Mouse (Mus musculus) testis, adult 2 months (tissue): Measurements from ENCODE around the gene Fat3. TPM values are rescaled to one million over a fixed set of nuclear protein-coding genes. Genes with fewer than 3 reads are reported as not detected.

Experiments used
- H3K27ac ChIP-seq: fragments of 200-500 bp; 2 replicates; pipeline ENCODE4 v1.5.1; 2012; ENCODE audit warnings: low read depth, low read length; ENCODE audit not compliant: control insufficient read depth, insufficient read depth
- H3K27me3 ChIP-seq: fragments of 200-500 bp; 2 replicates; pipeline ENCODE4 v1.6.1; 2012; ENCODE audit warnings: mild to moderate bottlenecking, low read length, moderate library complexity; ENCODE audit not compliant: control insufficient read depth, insufficient read depth
- H3K36me3 ChIP-seq: fragments of 200-500 bp; 2 replicates; pipeline ENCODE4 v1.6.1; 2012; ENCODE audit warnings: mild to moderate bottlenecking, low read length; ENCODE audit not compliant: control insufficient read depth, insufficient read depth
- H3K4me1 ChIP-seq: fragments of 200-500 bp; 2 replicates; pipeline ENCODE4 v1.6.1; 2012; ENCODE audit warnings: low read length; ENCODE audit not compliant: control insufficient read depth, insufficient read depth
- H3K4me3 ChIP-seq: fragments of 200-500 bp; 2 replicates; pipeline ENCODE4 v1.5.1; 2012; ENCODE audit warnings: low read depth, mild to moderate bottlenecking, low read length, moderate library complexity, mixed read lengths; ENCODE audit not compliant: control insufficient read depth
- CTCF ChIP-seq: fragments of 200-500 bp; IDR thresholded peaks from 2 replicates; pipeline ENCODE4 v1.5.1; 2012; ENCODE audit warnings: low read depth, mild to moderate bottlenecking, inconsistent platforms, low read length, moderate library complexity; ENCODE audit not compliant: control insufficient read depth, insufficient read depth, insufficient replicate concordance
- POLR2A ChIP-seq: fragments of 200-500 bp; IDR thresholded peaks from 2 replicates; pipeline ENCODE4 v1.6.1; 2012; ENCODE audit warnings: low read depth, mild to moderate bottlenecking, inconsistent platforms, low read length, moderate library complexity; ENCODE audit not compliant: control insufficient read depth
- polyA plus RNA-seq: library from polyadenylated mRNA; depleted of rRNA; stranded (reverse); fragments of >200 nt; gene quantifications from 2 replicates; pipeline ENCODE4 v1.2.3, GENCODE M21; 2012

Fat3 gene
- polyA plus RNA-seq, 1 experiment, result 1.7 TPM

- H3K36me3 ChIP-seq, result no peaks in the 10 kb centered on the region
- TF ChIP-seq CTCF (no peak), POLR2A (no peak)
- no peaks in the 10 kb centered on the region for H3K4me1 ChIP-seq
- no peak overlapping the region for H3K4me3 ChIP-seq
- no peak overlapping the region for H3K27ac ChIP-seq
- H3K27me3 ChIP-seq, result no peaks in the 10 kb centered on the region
Observed at GRCm38 (mm10) chr9:16343191-16343590, 157.9 kb downstream of the Fat3 start.

- no peak overlapping the region for H3K4me3 ChIP-seq
- H3K27ac ChIP-seq, result no peak overlapping the region
- H3K36me3 ChIP-seq, result no peaks in the 10 kb centered on the region
- no peaks in the 10 kb centered on the region for H3K27me3 ChIP-seq
- no peaks in the 10 kb centered on the region for H3K4me1 ChIP-seq
- no peak for TF ChIP-seq CTCF
- no peak for TF ChIP-seq POLR2A
Observed at GRCm38 (mm10) chr9:16342577-16342976, 158.5 kb downstream of the Fat3 start.

- Histone ChIP-seq H3K27me3 (no peaks in the 10 kb centered on the region), H3K27ac (no peak overlapping the region), H3K4me3 (no peak overlapping the region), H3K4me1 (no peaks in the 10 kb centered on the region), H3K36me3 (no peaks in the 10 kb centered on the region)
- TF ChIP-seq POLR2A, result no peak
- no peak for TF ChIP-seq CTCF
Observed at GRCm38 (mm10) chr9:16330290-16330984, 170.6 kb downstream of the Fat3 start.

GRCm38 (mm10) chr9:16318957-16319356, 182.1 kb downstream of the Fat3 start:
- H3K27ac ChIP-seq, result no peak overlapping the region
- H3K36me3 ChIP-seq, result no peaks in the 10 kb centered on the region
- H3K27me3 ChIP-seq, result no peaks in the 10 kb centered on the region
- no peak overlapping the region for H3K4me3 ChIP-seq
- H3K4me1 ChIP-seq, result no peaks in the 10 kb centered on the region
- TF ChIP-seq POLR2A (no peak), CTCF (no peak)

GRCm38 (mm10) chr9:16312599-16313197, 188.4 kb downstream of the Fat3 start:
- TF ChIP-seq CTCF (no peak), POLR2A (no peak)
- no peak overlapping the region for H3K4me3 ChIP-seq
- H3K36me3 ChIP-seq, result no peaks in the 10 kb centered on the region
- no peaks in the 10 kb centered on the region for H3K4me1 ChIP-seq
- no peak overlapping the region for H3K27ac ChIP-seq
- no peaks in the 10 kb centered on the region for H3K27me3 ChIP-seq

- no peaks in the 10 kb centered on the region for H3K4me1 ChIP-seq
- H3K36me3 ChIP-seq, result no peaks in the 10 kb centered on the region
- H3K27ac ChIP-seq, result no peak overlapping the region
- no peak overlapping the region for H3K4me3 ChIP-seq
- no peaks in the 10 kb centered on the region for H3K27me3 ChIP-seq
- TF ChIP-seq CTCF (no peak), POLR2A (no peak)
Observed at GRCm38 (mm10) chr9:16310855-16311848, 189.9 kb downstream of the Fat3 start.

- TF ChIP-seq POLR2A (no peak), CTCF (no peak)
- Histone ChIP-seq H3K27me3 (no peaks in the 10 kb centered on the region), H3K4me3 (no peak overlapping the region), H3K4me1 (no peaks in the 10 kb centered on the region), H3K27ac (no peak overlapping the region), H3K36me3 (no peaks in the 10 kb centered on the region)
Observed at GRCm38 (mm10) chr9:16310305-16310704, 190.8 kb downstream of the Fat3 start.
